Mouse (Mus musculus): ENCODE results near the gene Dnajb14. TPM values are rescaled to one million over a fixed set of nuclear protein-coding genes. Genes with fewer than 3 reads are reported as not detected.

The Dnajb14 gene
- polyA plus RNA-seq, 1 experiment from 2014 or later, result 10.0 TPM

Other genes starting within 250 kb of the Dnajb14 start
- gene Ddit4l, start 246.1 kb upstream of the Dnajb14 start, polyA plus RNA-seq (2015; fragmentation: Nextera tagmentation; extraction: Ambion mirVana), result 4.5 and 5.3 TPM in 2 replicates
- gene Gm21962, start 196.2 kb upstream of the Dnajb14 start, polyA plus RNA-seq (2015; fragmentation: Nextera tagmentation; extraction: Ambion mirVana), result not detected in 2 replicates
- 577 and 614 TPM in 2 replicates for gene H2afz, start 3.2 kb upstream of the Dnajb14 start, polyA plus RNA-seq (2015; fragmentation: Nextera tagmentation; extraction: Ambion mirVana)
- 114 and 122 TPM in 2 replicates for gene Lamtor3, start 50.8 kb downstream of the Dnajb14 start, polyA plus RNA-seq (2015; fragmentation: Nextera tagmentation; extraction: Ambion mirVana)
- gene Dapp1, start 113.9 kb downstream of the Dnajb14 start, polyA plus RNA-seq (2015; fragmentation: Nextera tagmentation; extraction: Ambion mirVana), result 7.9 and 8.9 TPM in 2 replicates
- gene 1110002E22Rik, start 197.4 kb downstream of the Dnajb14 start, polyA plus RNA-seq (2015; fragmentation: Nextera tagmentation; extraction: Ambion mirVana), result 0.14 and 0.20 TPM in 2 replicates
- gene Gm5105, start 199.7 kb downstream of the Dnajb14 start, polyA plus RNA-seq (2015; fragmentation: Nextera tagmentation; extraction: Ambion mirVana), result 0.07 and 0.12 TPM in 2 replicates